Comparison of ENCODE assay signal across 9 mouse cellular contexts in the genomic region with DNA sequence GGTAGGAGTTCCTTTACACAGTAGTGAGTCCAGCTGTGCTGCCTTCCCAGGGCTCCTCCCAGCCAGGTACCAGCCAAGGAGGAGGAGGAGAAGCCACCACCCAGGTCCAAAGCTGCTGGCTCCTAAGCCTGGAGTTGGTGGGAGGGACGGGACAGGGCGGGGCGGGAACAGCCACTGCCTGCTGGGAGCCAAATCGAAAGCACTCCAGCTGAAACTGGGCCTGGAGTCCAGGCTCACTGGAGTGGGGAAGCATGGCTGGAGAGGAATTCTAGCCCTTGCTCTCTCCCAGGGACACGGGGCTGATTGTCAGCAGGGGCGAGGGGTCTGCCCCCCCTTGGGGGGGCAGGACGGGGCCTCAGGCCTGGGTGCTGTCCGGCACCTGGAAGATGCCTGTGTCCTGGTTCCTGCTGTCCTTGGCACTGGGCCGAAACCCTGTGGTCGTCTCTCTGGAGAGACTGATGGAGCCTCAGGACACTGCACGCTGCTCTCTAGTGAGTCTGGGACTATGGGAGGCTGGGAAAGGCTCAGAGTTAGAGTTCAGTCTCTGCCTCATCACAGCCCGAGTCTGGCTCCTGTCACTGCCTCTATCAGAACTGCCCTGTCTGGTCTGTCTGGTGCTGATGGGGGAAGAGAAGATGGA. TPM values are rescaled to one million over a fixed set of nuclear protein-coding genes. Genes with fewer than 3 reads are reported as not detected.
A peak's percentile ranks its signal among the peaks of the same experiment; 100 is the strongest.
DNase-seq lines count a peak whose midpoint lies in the region; ATAC-seq lines count a peak whose summit lies in the region.
"Had no signal": no experiment of that assay in that cellular context is flagged by ENCODE, and none has a peak within 500 bp of the region (broad histone marks: within the 10 kb centered on the region; RNA-seq: fewer than 3 reads in every experiment).

A gene (plus strand): TSS at position 131 of the 640 bp plus-strand sequence.

- H3K4me2 ChIP-seq in neural tube, embryonic 12.5 days (replicated peaks) = peak within 1 kb of the TSS; percentile 20; the same call in 1 of the 2 replicates
- no peak within 1 kb of the TSS for H3K4me2 ChIP-seq in forebrain, embryonic 12.5 days
- H3K4me2 ChIP-seq in limb, embryonic 11.5 days (ENCODE audit: low read depth, severe bottlenecking) = peak within 1 kb of the TSS; percentile 19; the same call in 1 of the 2 replicates

- H3K9me3 ChIP-seq in neural tube, embryonic 12.5 days = no peaks in the 10 kb centered on the region
- no peaks in the 10 kb centered on the region for H3K9me3 ChIP-seq in forebrain, embryonic 12.5 days
- H3K9me3 ChIP-seq in limb, embryonic 11.5 days (ENCODE audit: control insufficient read depth, low read length) = no peaks in the 10 kb centered on the region

- H3K27ac ChIP-seq in neural tube, embryonic 12.5 days = no peak within 1 kb of the TSS
- no peak within 1 kb of the TSS for H3K27ac ChIP-seq in forebrain, embryonic 12.5 days
- no peak within 1 kb of the TSS for H3K27ac ChIP-seq in limb, embryonic 11.5 days (replicated peaks; ENCODE audit: low read depth, low read length)

- ATAC-seq in neural tube, embryonic 12.5 days (ENCODE audit: low FRiP score, low read depth) = no peak
- no peak for ATAC-seq in forebrain, embryonic 12.5 days (ENCODE audit: low FRiP score)
- no peak for ATAC-seq in limb, embryonic 11.5 days (ENCODE audit: insufficient number of reproducible peaks, low FRiP score, low TSS enrichment, low read depth)

- peaks cover 26% of the 10 kb centered on the region for H3K27me3 ChIP-seq in neural tube, embryonic 12.5 days (replicated peaks)
- H3K27me3 ChIP-seq in forebrain, embryonic 12.5 days = peaks cover 49% of the 10 kb centered on the region
- H3K27me3 ChIP-seq in limb, embryonic 11.5 days (ENCODE audit: control insufficient read depth, insufficient read depth, low read length) = peaks cover 17% of the 10 kb centered on the region

- peaks cover 11% of the 10 kb centered on the region for H3K4me1 ChIP-seq in neural tube, embryonic 12.5 days
- H3K4me1 ChIP-seq in forebrain, embryonic 12.5 days = peaks cover 11% of the 10 kb centered on the region
- H3K4me1 ChIP-seq in limb, embryonic 11.5 days (ENCODE audit: control insufficient read depth, insufficient read depth, low read length) = peaks cover 9% of the 10 kb centered on the region; the same call in 1 of the 2 replicates

- H3K9ac ChIP-seq in neural tube, embryonic 12.5 days = no peak within 1 kb of the TSS
- peak within 1 kb of the TSS; percentile 17 for H3K9ac ChIP-seq in forebrain, embryonic 12.5 days
- H3K9ac ChIP-seq in limb, embryonic 11.5 days (ENCODE audit: low read length) = peak within 1 kb of the TSS; percentile 34; the same call in 1 of the 2 replicates

- no peaks in the 10 kb centered on the region for H3K36me3 ChIP-seq in neural tube, embryonic 12.5 days
- H3K36me3 ChIP-seq in forebrain, embryonic 12.5 days (replicated peaks) = no peaks in the 10 kb centered on the region
- H3K36me3 ChIP-seq in limb, embryonic 11.5 days (ENCODE audit: control insufficient read depth, insufficient read depth, low read length) = no peaks in the 10 kb centered on the region

- DNase-seq in neural tube, embryonic 10.5 days (ENCODE audit: extremely low spot score, low spot score) = no peak
- peak; percentile 69 for DNase-seq in heart, postnatal 4 days
- DNase-seq in limb, embryonic 11.5 days (ENCODE audit: low spot score) = no peak
- DNase-seq in ovary, adult 18-20 months (ENCODE audit: low spot score) = peak; percentile 52
- no peak for DNase-seq in frontal cortex, postnatal 25 days (ENCODE audit: low spot score in 2 of 2)
- DNase-seq in frontal cortex, adult 2 months (ENCODE audit: extremely low spot score in 1 of 2, low spot score in 1 of 2) = no peak

- WGBS in neural tube, embryonic 12.5 days = 23% methylated on average over 12 of the region's 12 CpGs
- 19% methylated on average over 12 of the region's 12 CpGs for WGBS in forebrain, embryonic 12.5 days
- 17% methylated on average over 12 of the region's 12 CpGs for WGBS in limb, embryonic 11.5 days

- no peak within 1 kb of the TSS for H3K4me3 ChIP-seq in neural tube, embryonic 12.5 days
- H3K4me3 ChIP-seq in forebrain, embryonic 12.5 days (replicated peaks) = no peak within 1 kb of the TSS
- H3K4me3 ChIP-seq in limb, embryonic 11.5 days (ENCODE audit: low read depth, low read length) = no peak within 1 kb of the TSS

RNA-seq across cellular contexts. Expression of the gene that starts here (rescaled TPM):
- 2.4 and 3.0 TPM in 2 replicates for polyA plus RNA-seq in neural tube, embryonic 12.5 days (2016; fragmentation: Nextera tagmentation; extraction: Ambion mirVana)
- polyA plus RNA-seq in forebrain, embryonic 12.5 days (2016; fragmentation: Nextera tagmentation; extraction: Ambion mirVana) = 1.6 and 2.2 TPM in 2 replicates
- total RNA-seq in heart, postnatal 4 days (2021) = 10 to 100 TPM in 1 of 2 experiments, 1 to 10 TPM in 1; 7.9 to 10.2 TPM
- 2.4 and 3.2 TPM in 2 replicates for polyA plus RNA-seq in limb, embryonic 11.5 days (2014; fragmentation: Nextera tagmentation; extraction: Ambion mirVana)
- 6.6 and 7.4 TPM in 2 replicates for polyA plus RNA-seq in frontal cortex, adult 2 months (2012; rRNA removed)
- total RNA-seq: neutrophil, adult 5-6 weeks had no signal

Comparison
In these comparisons a context has a peak if more than half of its experiments do, and no peak if none do; other contexts are left out.
1. DNase-seq: peak in heart, postnatal 4 days (single experiment) and ovary, adult 18-20 months (single experiment); none in neural tube, embryonic 10.5 days (single experiment), limb, embryonic 11.5 days (single experiment), frontal cortex, postnatal 25 days (0 of 2) and frontal cortex, adult 2 months (0 of 2).